Mouse (Mus musculus) heart, adult 2 months (tissue): ENCODE measurements at regions not wholly inside any gene's neighbourhood (a gene's known extent, or its start where the extent isn't known, plus 50 kb on each side); places are given as distances from the start of the nearest gene placed in this dataset.

ENCODE experiments used
- CTCF ChIP-seq: fragments of 200-600 bp; IDR thresholded peaks from 2 replicates; pipeline ENCODE4 v1.8.1; 2022; ENCODE audit warnings: antibody characterized with exemption, mild to moderate bottlenecking, moderate library complexity
- POLR2A ChIP-seq: fragments of 200-500 bp; IDR thresholded peaks from 2 replicates; pipeline ENCODE4 v1.6.1; 2011; ENCODE audit warnings: mild to moderate bottlenecking, low read depth, low read length, control low read depth; ENCODE audit not compliant: insufficient read depth

DNA sequence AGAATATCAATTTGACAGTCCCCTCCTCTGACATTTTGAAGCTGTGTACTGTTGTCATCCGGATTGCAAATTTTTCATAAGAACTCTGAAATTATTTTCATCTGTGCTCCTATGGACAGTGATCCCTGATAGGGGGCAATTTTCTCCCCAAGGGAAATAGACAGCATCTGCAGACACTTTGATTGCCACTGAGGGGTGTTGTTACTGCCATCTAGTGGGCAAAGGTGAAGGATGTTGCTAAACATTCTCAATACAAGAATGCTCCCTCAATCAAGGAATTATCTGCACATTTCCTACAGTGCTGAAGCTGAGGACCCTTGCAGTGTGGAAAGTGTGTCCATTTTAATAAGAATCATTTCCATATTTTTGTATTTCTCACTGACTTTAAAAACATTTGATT lies 233.7 kb downstream of the Car8 start:
- no peak for TF ChIP-seq POLR2A
- peak; percentile 87 for TF ChIP-seq CTCF
